Mouse (Mus musculus) heart, embryonic 11.5 days (tissue): ENCODE data around the gene Fam184a. TPM values are rescaled to one million over a fixed set of nuclear protein-coding genes. Genes with fewer than 3 reads are reported as not detected.

Experiments used
- ATAC-seq: fragments of 200-750 bp; cut with Nextera tagmentation; replicated peaks from 2 replicates; pipeline ENCODE4 v1.8.0; 2017; ENCODE audit warnings: moderate library complexity; ENCODE audit not compliant: insufficient number of reproducible peaks, low FRiP score, low TSS enrichment
- H3K27ac ChIP-seq: fragments of 300-500 bp; sonication (generic); 2 replicates; pipeline ENCODE4 v1.5.1; 2014; ENCODE audit warnings: mild to moderate bottlenecking, low read depth, low read length
- H3K27me3 ChIP-seq: fragments of 300-500 bp; sonication (generic); 2 replicates; pipeline ENCODE4 v1.6.1; 2014; ENCODE audit warnings: mild to moderate bottlenecking, low read length, mixed read lengths; ENCODE audit not compliant: control insufficient read depth, insufficient read depth
- H3K36me3 ChIP-seq: fragments of 300-500 bp; sonication (generic); 2 replicates; pipeline ENCODE4 v1.6.1; 2014; ENCODE audit warnings: mild to moderate bottlenecking, low read length, moderate library complexity, mixed read lengths; ENCODE audit not compliant: control insufficient read depth, insufficient read depth
- H3K4me1 ChIP-seq: fragments of 300-500 bp; sonication (generic); 2 replicates; pipeline ENCODE4 v1.6.1; 2014; ENCODE audit warnings: low read length; ENCODE audit not compliant: control insufficient read depth, insufficient read depth
- H3K4me2 ChIP-seq: fragments of 300-500 bp; sonication (generic); 2 replicates; pipeline ENCODE4 v1.6.1; 2014; ENCODE audit warnings: mild to moderate bottlenecking, moderate library complexity
- H3K4me3 ChIP-seq: fragments of 300-500 bp; sonication (generic); 2 replicates; pipeline ENCODE4 v1.5.1; 2014; ENCODE audit warnings: low read depth, low read length
- H3K9ac ChIP-seq: fragments of 300-500 bp; sonication (generic); 2 replicates; pipeline ENCODE4 v1.6.1; 2014; ENCODE audit warnings: mild to moderate bottlenecking, low read depth, low read length, moderate library complexity
- H3K9me3 ChIP-seq: fragments of 300-500 bp; sonication (generic); replicated peaks from 2 replicates; pipeline ENCODE4 v1.6.1; 2016; ENCODE audit warnings: low read length; ENCODE audit not compliant: control insufficient read depth
- WGBS: fragments of 180-500 bp; shearing (Covaris S2); extraction: QIAGEN DNeasy Blood & Tissue Kit; methylation state at CpG from one replicate; pipeline ENCODE4 v1.1.7; 2014; ENCODE audit not compliant: insufficient replicate concordance; 5-methylcytosine and 5-hydroxymethylcytosine counted together
- polyA plus RNA-seq: library from polyadenylated mRNA; unstranded; fragments of >200 nt; fragmentation: Nextera tagmentation; extraction: Ambion mirVana; gene quantifications from 2 replicates; pipeline ENCODE4 v1.2.1, GENCODE M21; 2014

Fam184a gene
- polyA plus RNA-seq, 1 experiment from 2014 or later: 3.1 TPM

- no peaks in the 10 kb centered on the region for H3K9me3 ChIP-seq
- no peak overlapping the region for H3K4me3 ChIP-seq
- H3K9ac ChIP-seq: no peak overlapping the region
- no peaks in the 10 kb centered on the region for H3K4me1 ChIP-seq
- H3K27ac ChIP-seq: no peak overlapping the region
- 21% methylated on average over 1 of the region's 1 CpGs for WGBS
- H3K4me2 ChIP-seq: no peak overlapping the region
- H3K36me3 ChIP-seq: no peaks in the 10 kb centered on the region
- peaks cover 9% of the 10 kb centered on the region for H3K27me3 ChIP-seq
- no peak for ATAC-seq
Observed at GRCm38 (mm10) chr10:53752723-53753122, 1.8 kb upstream of the Fam184a start.

GRCm38 (mm10) chr10:53750275-53750954, 508 bp downstream of the Fam184a start:
- Histone ChIP-seq H3K4me1 (0 out of 2 replicates have a peak, but pooled peaks cover 3% of the 10 kb centered on the region), H3K27ac (no peak overlapping the region), H3K4me3 (peak overlapping the region; percentile 80), H3K9me3 (no peaks in the 10 kb centered on the region), H3K4me2 (peak overlapping the region; percentile 90), H3K36me3 (no peaks in the 10 kb centered on the region), H3K9ac (peak overlapping the region; percentile 78), H3K27me3 (peaks cover 12% of the 10 kb centered on the region)
- ATAC-seq: peak; percentile 36; the same call in 1 of the 2 replicates
- 10% methylated on average over 39 of the region's 39 CpGs for WGBS

GRCm38 (mm10) chr10:53746039-53746438, 4.9 kb downstream of the Fam184a start:
- H3K36me3 ChIP-seq: no peaks in the 10 kb centered on the region
- peaks cover 14% of the 10 kb centered on the region for H3K27me3 ChIP-seq
- no peak overlapping the region for H3K4me2 ChIP-seq
- H3K9me3 ChIP-seq: no peaks in the 10 kb centered on the region
- H3K9ac ChIP-seq: no peak overlapping the region
- 62% methylated on average over 6 of the region's 6 CpGs for WGBS
- no peak overlapping the region for H3K4me3 ChIP-seq
- ATAC-seq: no peak
- 0 out of 2 replicates have a peak, but pooled peaks cover 3% of the 10 kb centered on the region for H3K4me1 ChIP-seq
- no peak overlapping the region for H3K27ac ChIP-seq

- ATAC-seq: no peak
- 83% methylated on average over 5 of the region's 5 CpGs for WGBS
- H3K36me3 ChIP-seq: no peaks in the 10 kb centered on the region
- no peak overlapping the region for H3K27ac ChIP-seq
- 0 out of 2 replicates have a peak, but pooled peaks cover 5% of the 10 kb centered on the region for H3K27me3 ChIP-seq
- no peak overlapping the region for H3K9ac ChIP-seq
- no peaks in the 10 kb centered on the region for H3K9me3 ChIP-seq
- no peak overlapping the region for H3K4me3 ChIP-seq
- no peak overlapping the region for H3K4me2 ChIP-seq
- 0 out of 2 replicates have a peak, but pooled peaks cover 3% of the 10 kb centered on the region for H3K4me1 ChIP-seq
Observed at GRCm38 (mm10) chr10:53742961-53743360, 8.0 kb downstream of the Fam184a start.

- no peak overlapping the region for H3K9ac ChIP-seq
- H3K9me3 ChIP-seq: no peaks in the 10 kb centered on the region
- no peak overlapping the region for H3K4me2 ChIP-seq
- H3K4me1 ChIP-seq: no peaks in the 10 kb centered on the region
- 0 out of 2 replicates have a peak, but pooled peaks cover 2% of the 10 kb centered on the region for H3K27me3 ChIP-seq
- no peak overlapping the region for H3K27ac ChIP-seq
- H3K36me3 ChIP-seq: no peaks in the 10 kb centered on the region
- H3K4me3 ChIP-seq: no peak overlapping the region
- ATAC-seq: no peak
Observed at GRCm38 (mm10) chr10:53740014-53740413, 10.9 kb downstream of the Fam184a start.

- Histone ChIP-seq H3K27ac (no peak overlapping the region), H3K27me3 (no peaks in the 10 kb centered on the region), H3K4me3 (no peak overlapping the region), H3K36me3 (no peaks in the 10 kb centered on the region), H3K4me2 (no peak overlapping the region), H3K4me1 (no peaks in the 10 kb centered on the region), H3K9ac (no peak overlapping the region), H3K9me3 (no peaks in the 10 kb centered on the region)
- no peak for ATAC-seq
- WGBS: 76% methylated on average over 8 of the region's 8 CpGs
Observed at GRCm38 (mm10) chr10:53738842-53739241, 12.1 kb downstream of the Fam184a start.

GRCm38 (mm10) chr10:53735201-53735865, 15.6 kb downstream of the Fam184a start:
- no peaks in the 10 kb centered on the region for H3K9me3 ChIP-seq
- ATAC-seq: no peak
- no peaks in the 10 kb centered on the region for H3K27me3 ChIP-seq
- no peaks in the 10 kb centered on the region for H3K4me1 ChIP-seq
- no peaks in the 10 kb centered on the region for H3K36me3 ChIP-seq
- H3K27ac ChIP-seq: no peak overlapping the region
- 69% methylated on average over 7 of the region's 7 CpGs for WGBS
- no peak overlapping the region for H3K4me2 ChIP-seq
- no peak overlapping the region for H3K4me3 ChIP-seq
- no peak overlapping the region for H3K9ac ChIP-seq

- H3K27ac ChIP-seq: no peak overlapping the region
- H3K4me2 ChIP-seq: no peak overlapping the region
- 81% methylated on average over 7 of the region's 7 CpGs for WGBS
- no peaks in the 10 kb centered on the region for H3K36me3 ChIP-seq
- H3K9ac ChIP-seq: no peak overlapping the region
- no peak overlapping the region for H3K4me3 ChIP-seq
- H3K27me3 ChIP-seq: no peaks in the 10 kb centered on the region
- H3K9me3 ChIP-seq: no peaks in the 10 kb centered on the region
- ATAC-seq: no peak
- no peaks in the 10 kb centered on the region for H3K4me1 ChIP-seq
Observed at GRCm38 (mm10) chr10:53732324-53732723, 18.6 kb downstream of the Fam184a start.
